Mouse (Mus musculus): ENCODE measurements at regions not wholly inside any gene's neighbourhood (a gene's known extent, or its start where the extent isn't known, plus 50 kb on each side); places are given as distances from the start of the nearest gene placed in this dataset.

DNA sequence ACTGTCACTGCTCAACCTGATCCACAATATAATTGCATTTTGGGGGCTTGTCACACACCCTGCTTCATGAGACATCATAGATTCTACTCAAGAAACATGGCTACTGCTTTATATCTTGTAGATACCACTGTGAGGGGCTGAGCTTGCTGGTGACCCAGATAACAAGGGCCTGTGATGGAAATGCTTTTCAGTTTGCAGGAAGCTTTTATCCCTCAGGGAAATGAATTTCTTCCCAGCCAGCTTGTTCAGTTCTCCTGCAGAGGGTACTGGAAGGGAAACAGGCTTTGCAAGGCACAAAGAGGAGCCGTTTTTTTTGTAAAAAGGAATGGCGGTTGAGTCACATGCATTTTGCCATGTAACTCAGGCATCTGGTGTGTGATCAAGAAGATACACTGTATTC, 218.8 kb upstream of the Krr1 start:
- 72% methylated on average over 2 of the region's 2 CpGs for WGBS (ENCODE audit: insufficient replicate concordance)
- H3K4me1 ChIP-seq (replicated peaks), result no peaks in the 10 kb centered on the region

GRCm38 (mm10) chr10:111755964-111756363, 216.5 kb upstream of the Krr1 start:
- Histone ChIP-seq H3K9ac (no peak overlapping the region), H3K4me2 (no peak overlapping the region), H3K4me1 (replicated peaks) (no peaks in the 10 kb centered on the region), H3K27ac (no peak overlapping the region), H3K27me3 (no peaks in the 10 kb centered on the region), H3K36me3 (no peaks in the 10 kb centered on the region), H3K4me3 (replicated peaks) (no peak overlapping the region), H3K9me3 (replicated peaks) (no peaks in the 10 kb centered on the region)
- WGBS (ENCODE audit: insufficient replicate concordance), result 46% methylated on average over 1 of the region's 1 CpGs
- no peak for ATAC-seq (ENCODE audit: low read depth)
- no peak for DNase-seq

More for the DNA sequence above, 218.8 kb upstream of the Krr1 start:
- Histone ChIP-seq H3K27me3 (no peaks in the 10 kb centered on the region), H3K9ac (no peak overlapping the region), H3K27ac (no peak overlapping the region), H3K9me3 (replicated peaks) (no peaks in the 10 kb centered on the region), H3K36me3 (no peaks in the 10 kb centered on the region), H3K4me3 (replicated peaks) (no peak overlapping the region), H3K4me2 (no peak overlapping the region)
- DNase-seq (no peak), ATAC-seq (ENCODE audit: low read depth) (no peak)

- no peaks in the 10 kb centered on the region for H3K36me3 ChIP-seq
- no peak overlapping the region for H3K9ac ChIP-seq
- no peak overlapping the region for H3K27ac ChIP-seq
- H3K4me2 ChIP-seq, result no peak overlapping the region
- 83% methylated on average over 5 of the region's 5 CpGs for WGBS (ENCODE audit: insufficient replicate concordance)
- no peaks in the 10 kb centered on the region for H3K9me3 ChIP-seq (replicated peaks)
- no peaks in the 10 kb centered on the region for H3K4me1 ChIP-seq (replicated peaks)
- ATAC-seq (ENCODE audit: low read depth) (0 out of 2 replicates have a peak, but pooled peaks have one; percentile 36), DNase-seq (no peak)
- H3K4me3 ChIP-seq (replicated peaks), result no peak overlapping the region
- no peaks in the 10 kb centered on the region for H3K27me3 ChIP-seq
These were observed 215.9 kb upstream of the Krr1 start for GRCm38 (mm10) chr10:111756528-111756927.

GRCm38 (mm10) chr10:111757689-111758088, 214.8 kb upstream of the Krr1 start:
- H3K9me3 ChIP-seq (replicated peaks), result no peaks in the 10 kb centered on the region
- H3K27me3 ChIP-seq, result no peaks in the 10 kb centered on the region
- no peak overlapping the region for H3K4me2 ChIP-seq
- H3K27ac ChIP-seq, result no peak overlapping the region
- no peaks in the 10 kb centered on the region for H3K36me3 ChIP-seq
- DNase-seq, result no peak
- H3K4me1 ChIP-seq (replicated peaks), result no peaks in the 10 kb centered on the region
- no peak for ATAC-seq (ENCODE audit: low read depth)
- H3K4me3 ChIP-seq (replicated peaks), result no peak overlapping the region
- 70% methylated on average over 7 of the region's 7 CpGs for WGBS (ENCODE audit: insufficient replicate concordance)
- no peak overlapping the region for H3K9ac ChIP-seq

GRCm38 (mm10) chr10:111759505-111759904, 213.0 kb upstream of the Krr1 start:
- no peaks in the 10 kb centered on the region for H3K36me3 ChIP-seq
- H3K9me3 ChIP-seq (replicated peaks), result no peaks in the 10 kb centered on the region
- ATAC-seq (ENCODE audit: low read depth), result no peak
- no peaks in the 10 kb centered on the region for H3K4me1 ChIP-seq (replicated peaks)
- H3K4me3 ChIP-seq (replicated peaks), result no peak overlapping the region
- H3K4me2 ChIP-seq, result no peak overlapping the region
- H3K9ac ChIP-seq, result no peak overlapping the region
- no peak for DNase-seq
- 60% methylated on average over 3 of the region's 3 CpGs for WGBS (ENCODE audit: insufficient replicate concordance)
- H3K27ac ChIP-seq, result no peak overlapping the region
- no peaks in the 10 kb centered on the region for H3K27me3 ChIP-seq

- H3K4me2 ChIP-seq, result no peak overlapping the region
- H3K27ac ChIP-seq, result no peak overlapping the region
- no peaks in the 10 kb centered on the region for H3K9me3 ChIP-seq (replicated peaks)
- no peak overlapping the region for H3K9ac ChIP-seq
- H3K4me3 ChIP-seq (replicated peaks), result no peak overlapping the region
- 76% methylated on average over 8 of the region's 8 CpGs for WGBS (ENCODE audit: insufficient replicate concordance)
- ATAC-seq (ENCODE audit: low read depth), result no peak
- no peaks in the 10 kb centered on the region for H3K36me3 ChIP-seq
- no peaks in the 10 kb centered on the region for H3K4me1 ChIP-seq (replicated peaks)
- H3K27me3 ChIP-seq, result no peaks in the 10 kb centered on the region
- DNase-seq, result no peak
These were observed 209.5 kb upstream of the Krr1 start for GRCm38 (mm10) chr10:111762751-111763528.

GRCm38 (mm10) chr10:111767011-111767720, 205.3 kb upstream of the Krr1 start:
- ATAC-seq (ENCODE audit: low read depth), result no peak
- WGBS (ENCODE audit: insufficient replicate concordance), result 74% methylated on average over 7 of the region's 7 CpGs

DNA sequence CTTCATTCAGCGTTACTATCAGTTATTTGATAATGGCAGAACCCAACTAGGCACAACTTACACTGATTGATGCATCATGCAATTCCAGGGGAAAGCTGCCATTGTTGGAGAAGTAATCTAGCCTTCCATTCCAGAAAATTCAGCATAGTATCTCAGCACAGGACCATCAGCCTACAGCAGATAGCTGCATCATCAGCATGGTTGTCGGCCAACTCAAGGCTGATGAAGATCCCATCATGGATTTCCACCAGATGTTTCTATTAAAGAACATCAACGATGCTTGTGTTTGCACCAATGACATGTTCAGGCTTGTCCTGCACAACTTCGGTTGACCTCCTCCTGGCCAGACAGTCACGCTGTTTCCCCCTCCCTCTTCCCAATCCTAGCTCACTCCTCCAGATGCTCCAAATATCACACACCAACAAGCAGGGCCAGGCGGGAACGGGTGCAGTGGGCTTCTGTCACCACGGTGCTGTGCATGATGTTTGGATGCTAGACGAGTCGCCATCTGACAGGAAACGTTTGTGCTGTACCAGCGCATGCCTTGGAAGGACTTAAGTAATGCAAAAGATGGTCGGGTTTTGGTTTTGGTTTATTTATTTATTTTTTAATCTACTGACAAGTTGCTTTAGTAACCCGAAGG, 204.5 kb upstream of the Krr1 start:
- WGBS (ENCODE audit: insufficient replicate concordance), result 71% methylated on average over 14 of the region's 14 CpGs
- no peak overlapping the region for H3K4me3 ChIP-seq (replicated peaks)
- H3K27ac ChIP-seq, result no peak overlapping the region
- no peak overlapping the region for H3K4me2 ChIP-seq
- H3K4me1 ChIP-seq (replicated peaks), result peaks cover 4% of the 10 kb centered on the region; the same call in 1 of the 2 replicates
- H3K9me3 ChIP-seq (replicated peaks), result no peaks in the 10 kb centered on the region
- H3K36me3 ChIP-seq, result no peaks in the 10 kb centered on the region
- no peak overlapping the region for H3K9ac ChIP-seq
- DNase-seq, result no peak
- no peaks in the 10 kb centered on the region for H3K27me3 ChIP-seq
- ATAC-seq (ENCODE audit: low read depth), result no peak

More at GRCm38 (mm10) chr10:111767011-111767720, 205.3 kb upstream of the Krr1 start:
- H3K9me3 ChIP-seq (replicated peaks), result no peaks in the 10 kb centered on the region
- no peak overlapping the region for H3K27ac ChIP-seq
- no peak overlapping the region for H3K4me2 ChIP-seq
- no peak overlapping the region for H3K9ac ChIP-seq
- H3K4me3 ChIP-seq (replicated peaks), result no peak overlapping the region
- H3K27me3 ChIP-seq, result no peaks in the 10 kb centered on the region
- no peaks in the 10 kb centered on the region for H3K36me3 ChIP-seq
- no peak for DNase-seq
- peaks cover 4% of the 10 kb centered on the region; the same call in 1 of the 2 replicates for H3K4me1 ChIP-seq (replicated peaks)

- no peaks in the 10 kb centered on the region for H3K27me3 ChIP-seq
- H3K9ac ChIP-seq, result no peak overlapping the region
- ATAC-seq (ENCODE audit: low read depth) (no peak), DNase-seq (no peak)
- H3K27ac ChIP-seq, result no peak overlapping the region
- no peak overlapping the region for H3K4me2 ChIP-seq
- H3K9me3 ChIP-seq (replicated peaks), result no peaks in the 10 kb centered on the region
- H3K36me3 ChIP-seq, result no peaks in the 10 kb centered on the region
- no peak overlapping the region for H3K4me3 ChIP-seq (replicated peaks)
- 68% methylated on average over 9 of the region's 9 CpGs for WGBS (ENCODE audit: insufficient replicate concordance)
- peaks cover 4% of the 10 kb centered on the region; the same call in 1 of the 2 replicates for H3K4me1 ChIP-seq (replicated peaks)
These were observed 202.9 kb upstream of the Krr1 start for GRCm38 (mm10) chr10:111769486-111770002.

- no peak overlapping the region for H3K4me2 ChIP-seq
- H3K27me3 ChIP-seq, result no peaks in the 10 kb centered on the region
- H3K4me3 ChIP-seq (replicated peaks), result no peak overlapping the region
- H3K9ac ChIP-seq, result no peak overlapping the region
- no peaks in the 10 kb centered on the region for H3K9me3 ChIP-seq (replicated peaks)
- H3K4me1 ChIP-seq (replicated peaks), result peaks cover 4% of the 10 kb centered on the region; the same call in 1 of the 2 replicates
- no peaks in the 10 kb centered on the region for H3K36me3 ChIP-seq
- ATAC-seq (ENCODE audit: low read depth) (no peak), DNase-seq (no peak)
- WGBS (ENCODE audit: insufficient replicate concordance), result 56% methylated on average over 2 of the region's 2 CpGs
- no peak overlapping the region for H3K27ac ChIP-seq
These were observed 202.4 kb upstream of the Krr1 start for GRCm38 (mm10) chr10:111770027-111770426.

- H3K4me3 ChIP-seq (replicated peaks), result no peak overlapping the region
- 44% methylated on average over 4 of the region's 4 CpGs for WGBS (ENCODE audit: insufficient replicate concordance)
- H3K9me3 ChIP-seq (replicated peaks), result no peaks in the 10 kb centered on the region
- no peaks in the 10 kb centered on the region for H3K36me3 ChIP-seq
- H3K4me1 ChIP-seq (replicated peaks), result peaks cover 4% of the 10 kb centered on the region; the same call in 1 of the 2 replicates
- H3K4me2 ChIP-seq, result no peak overlapping the region
- ATAC-seq (ENCODE audit: low read depth) (no peak), DNase-seq (no peak)
- H3K27me3 ChIP-seq, result no peaks in the 10 kb centered on the region
- no peak overlapping the region for H3K9ac ChIP-seq
- H3K27ac ChIP-seq, result no peak overlapping the region
These were observed 201.5 kb upstream of the Krr1 start for GRCm38 (mm10) chr10:111771010-111771409.

Data from liver, embryonic 13.5 days (tissue).